Mouse (Mus musculus) 3134 (cell line): ENCODE results near the gene Cldn34d.

Source experiments
- DNase-seq: peaks from one replicate; pipeline ENCODE4 v3.0.0-alpha.2; 2011; ENCODE audit warnings: low spot score; ENCODE audit not compliant: insufficient read length; ENCODE audit errors: extremely low read depth

Gene Cldn34d

GRCm38 (mm10) chrX:76602824-76603223 is at the start of gene Cldn34d:
Gene Cldn34d, minus strand, starts transcription at chrX:76602924.
- DNase-seq, result no peak

GRCm38 (mm10) chrX:76598459-76599206 is 4.1 kb downstream of the Cldn34d start:
- DNase-seq, result peak; percentile 59
